Mouse (Mus musculus): ENCODE results near the gene Gm13023. TPM values are rescaled to one million over a fixed set of nuclear protein-coding genes. Genes with fewer than 3 reads are reported as not detected.
"Not testable (repeated sequence)": the region's sequence is repeated elsewhere in the genome, so short reads cannot be mapped to it uniquely, and the experiment has no call there.

Gm13023 gene
- not detected for total RNA-seq (2021)
- long read RNA-seq, result 0 reads

GRCm38 (mm10) chr4:143789052-143789451 is at the start of gene Gm13023:
Gm13023 (plus strand) TSS chr4:143789352.
- not testable (repeated sequence) for DNase-seq (ENCODE audit: low spot score in 2 of 2)

GRCm38 (mm10) chr4:143815993-143816392 is 26.8 kb downstream of the Gm13023 start, which contains the start of gene Gm13084:
Gm13084 (minus strand) TSS chr4:143816093.
- DNase-seq (ENCODE audit: low spot score in 2 of 2), result no peak

Other genes with a start within 250 kb of the Gm13023 start
- gene BC080695, start 237.7 kb upstream of the Gm13023 start, total RNA-seq (2021), result not detected
- gene Gm13057, start 237.6 kb upstream of the Gm13023 start, total RNA-seq (2021), result not detected
- gene Gm13083, start 174.3 kb upstream of the Gm13023 start, total RNA-seq (2021), result not detected
- not detected for gene Gm13088, start 132.1 kb upstream of the Gm13023 start, total RNA-seq (2021)
- gene Gm13089, start 86.6 kb upstream of the Gm13023 start, total RNA-seq (2021), result not detected
- not detected for gene Gm13078, start 69.9 kb upstream of the Gm13023 start, total RNA-seq (2021)
- not detected for gene Gm13084, start 26.7 kb downstream of the Gm13023 start, total RNA-seq (2021)
- gene Gm13103, start 57.1 kb downstream of the Gm13023 start, total RNA-seq (2021), result not detected
- gene Pramef6, start 111.0 kb downstream of the Gm13023 start, total RNA-seq (2021), result not detected
- not detected for gene Pramef25, start 161.7 kb downstream of the Gm13023 start, total RNA-seq (2021)
- gene Gm13101, start 177.6 kb downstream of the Gm13023 start, total RNA-seq (2021), result not detected
- gene Pramef17, start 205.0 kb downstream of the Gm13023 start, total RNA-seq (2021), result not detected

All from layer of hippocampus, adult 18-20 months (tissue).